Mouse (Mus musculus): ENCODE results near the gene Zfp69. TPM values are rescaled to one million over a fixed set of nuclear protein-coding genes. Genes with fewer than 3 reads are reported as not detected.
A peak's percentile ranks its signal among the peaks of the same experiment; 100 is the strongest.

Zfp69 gene
- polyA plus RNA-seq, 1 experiment, result 3.2 TPM

- DNase-seq, result no peak
- H3K36me3 ChIP-seq (ENCODE audit: control insufficient read depth, insufficient read depth, low read length), result no peaks in the 10 kb centered on the region
- TF ChIP-seq POLR2A (IDR thresholded peaks at IDR 0.05; ENCODE audit: control insufficient read depth, extremely low read depth, insufficient read depth, low read length, poor library complexity) (no peak), CTCF (IDR thresholded peaks at IDR 0.05; ENCODE audit: borderline replicate concordance, control insufficient read depth, extremely low read depth, insufficient read depth, low read length, poor library complexity) (no peak)
- no peak overlapping the region for H3K4me3 ChIP-seq (ENCODE audit: control insufficient read depth, insufficient read depth, low read length)
- no peaks in the 10 kb centered on the region for H3K27me3 ChIP-seq (ENCODE audit: control insufficient read depth, insufficient read depth, low read length)
- no peak overlapping the region for H3K27ac ChIP-seq (ENCODE audit: control insufficient read depth, insufficient read depth, low read length)
- peaks cover 10% of the 10 kb centered on the region for H3K4me1 ChIP-seq (replicated peaks; ENCODE audit: control insufficient read depth, insufficient read depth, low read length)
- WGBS, result 97% methylated on average over 1 of the region's 1 CpGs
Measured at GRCm38 (mm10) chr4:120955586-120955985, 4.1 kb upstream of the Zfp69 start.

- TF ChIP-seq CTCF (IDR thresholded peaks at IDR 0.05; ENCODE audit: borderline replicate concordance, control insufficient read depth, extremely low read depth, insufficient read depth, low read length, poor library complexity) (no peak), POLR2A (IDR thresholded peaks at IDR 0.05; ENCODE audit: control insufficient read depth, extremely low read depth, insufficient read depth, low read length, poor library complexity) (no peak)
- WGBS, result 97% methylated on average over 1 of the region's 1 CpGs
- Histone ChIP-seq H3K36me3 (ENCODE audit: control insufficient read depth, insufficient read depth, low read length) (no peaks in the 10 kb centered on the region), H3K27ac (ENCODE audit: control insufficient read depth, insufficient read depth, low read length) (no peak overlapping the region), H3K27me3 (ENCODE audit: control insufficient read depth, insufficient read depth, low read length) (no peaks in the 10 kb centered on the region), H3K4me1 (replicated peaks; ENCODE audit: control insufficient read depth, insufficient read depth, low read length) (peaks cover 15% of the 10 kb centered on the region), H3K4me3 (ENCODE audit: control insufficient read depth, insufficient read depth, low read length) (no peak overlapping the region)
- no peak for DNase-seq
Measured at GRCm38 (mm10) chr4:120953667-120954066, 2.2 kb upstream of the Zfp69 start.

DNA sequence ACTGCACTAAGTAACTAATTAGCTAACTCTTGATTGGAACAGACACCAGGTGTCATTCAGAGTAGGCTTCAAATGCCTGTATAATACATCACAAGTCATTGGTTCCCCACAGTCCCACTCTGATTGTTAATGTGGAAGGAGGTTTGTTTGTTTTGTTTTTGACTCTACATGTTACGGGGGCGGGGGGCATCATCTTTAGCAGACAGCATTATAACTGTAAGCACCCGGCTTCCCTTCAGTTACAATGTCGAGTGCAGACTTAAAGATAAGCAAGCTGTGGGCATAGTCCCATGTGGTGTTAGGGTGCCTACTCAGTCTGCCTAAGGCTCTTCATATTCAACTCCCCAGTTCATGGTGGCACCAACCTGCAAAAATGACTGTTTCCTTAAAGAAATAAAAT, 1.5 kb upstream of the Zfp69 start:
- WGBS, result 59% methylated on average over 4 of the region's 4 CpGs
- H3K4me3 ChIP-seq (ENCODE audit: control insufficient read depth, insufficient read depth, low read length), result no peak overlapping the region
- TF ChIP-seq POLR2A (IDR thresholded peaks at IDR 0.05; ENCODE audit: control insufficient read depth, extremely low read depth, insufficient read depth, low read length, poor library complexity) (no peak), CTCF (IDR thresholded peaks at IDR 0.05; ENCODE audit: borderline replicate concordance, control insufficient read depth, extremely low read depth, insufficient read depth, low read length, poor library complexity) (no peak)
- H3K36me3 ChIP-seq (ENCODE audit: control insufficient read depth, insufficient read depth, low read length), result no peaks in the 10 kb centered on the region
- no peak for DNase-seq
- no peak overlapping the region for H3K27ac ChIP-seq (ENCODE audit: control insufficient read depth, insufficient read depth, low read length)
- H3K27me3 ChIP-seq (ENCODE audit: control insufficient read depth, insufficient read depth, low read length), result no peaks in the 10 kb centered on the region
- H3K4me1 ChIP-seq (replicated peaks; ENCODE audit: control insufficient read depth, insufficient read depth, low read length), result peaks cover 15% of the 10 kb centered on the region

- Histone ChIP-seq H3K4me3 (ENCODE audit: control insufficient read depth, insufficient read depth, low read length) (no peak overlapping the region), H3K36me3 (ENCODE audit: control insufficient read depth, insufficient read depth, low read length) (no peaks in the 10 kb centered on the region), H3K4me1 (replicated peaks; ENCODE audit: control insufficient read depth, insufficient read depth, low read length) (peaks cover 15% of the 10 kb centered on the region), H3K27me3 (ENCODE audit: control insufficient read depth, insufficient read depth, low read length) (no peaks in the 10 kb centered on the region), H3K27ac (ENCODE audit: control insufficient read depth, insufficient read depth, low read length) (no peak overlapping the region)
- DNase-seq, result no peak
- WGBS, result 18% methylated on average over 6 of the region's 6 CpGs
- TF ChIP-seq CTCF (IDR thresholded peaks at IDR 0.05; ENCODE audit: borderline replicate concordance, control insufficient read depth, extremely low read depth, insufficient read depth, low read length, poor library complexity), result no peak
- no peak for TF ChIP-seq POLR2A (IDR thresholded peaks at IDR 0.05; ENCODE audit: control insufficient read depth, extremely low read depth, insufficient read depth, low read length, poor library complexity)
Measured at GRCm38 (mm10) chr4:120952163-120952562, 664 bp upstream of the Zfp69 start.

DNA sequence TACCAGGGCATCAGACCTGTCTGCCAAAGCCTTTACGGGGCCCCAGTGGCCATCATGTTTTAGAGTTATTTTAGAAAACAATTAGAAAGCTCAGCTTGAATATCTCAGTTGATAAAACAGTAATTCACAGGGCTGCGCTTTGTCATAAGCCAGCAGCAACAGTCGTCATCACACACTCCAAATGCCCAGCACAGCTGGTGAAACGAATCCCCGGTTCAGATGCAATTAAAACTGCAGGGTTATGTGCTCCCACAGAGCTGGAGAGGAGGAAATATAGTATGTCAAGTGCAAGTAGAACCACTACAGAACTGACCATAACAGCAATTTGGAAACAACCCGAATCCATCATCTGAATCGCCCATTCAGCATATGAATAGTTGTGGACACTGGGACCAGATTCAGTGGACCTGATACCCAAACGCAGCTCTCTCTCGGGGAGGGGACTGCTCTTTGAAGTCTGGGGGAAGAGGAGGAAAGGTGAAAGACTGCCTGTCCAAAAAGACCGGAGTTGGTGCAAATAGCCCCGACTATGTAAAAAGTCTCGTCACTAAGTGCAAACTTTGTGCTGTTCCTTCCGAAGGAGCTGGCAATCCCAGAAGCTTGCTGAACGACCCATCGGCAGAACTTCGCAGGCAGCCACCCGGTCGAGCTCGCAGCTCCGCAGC, 604 bp downstream of the Zfp69 start:
- no peak for DNase-seq
- 6% methylated on average over 20 of the region's 20 CpGs for WGBS
- H3K4me3 ChIP-seq (ENCODE audit: control insufficient read depth, insufficient read depth, low read length), result peak overlapping the region; percentile 58
- no peaks in the 10 kb centered on the region for H3K36me3 ChIP-seq (ENCODE audit: control insufficient read depth, insufficient read depth, low read length)
- TF ChIP-seq POLR2A (IDR thresholded peaks at IDR 0.05; ENCODE audit: control insufficient read depth, extremely low read depth, insufficient read depth, low read length, poor library complexity) (no peak), CTCF (IDR thresholded peaks at IDR 0.05; ENCODE audit: borderline replicate concordance, control insufficient read depth, extremely low read depth, insufficient read depth, low read length, poor library complexity) (no peak)
- peaks cover 15% of the 10 kb centered on the region for H3K4me1 ChIP-seq (replicated peaks; ENCODE audit: control insufficient read depth, insufficient read depth, low read length)
- H3K27ac ChIP-seq (ENCODE audit: control insufficient read depth, insufficient read depth, low read length), result no peak overlapping the region
- H3K27me3 ChIP-seq (ENCODE audit: control insufficient read depth, insufficient read depth, low read length), result no peaks in the 10 kb centered on the region

GRCm38 (mm10) chr4:120948938-120949337, 2.6 kb downstream of the Zfp69 start:
- 52% methylated on average over 3 of the region's 3 CpGs for WGBS
- Histone ChIP-seq H3K27me3 (ENCODE audit: control insufficient read depth, insufficient read depth, low read length) (no peaks in the 10 kb centered on the region), H3K4me1 (replicated peaks; ENCODE audit: control insufficient read depth, insufficient read depth, low read length) (peaks cover 15% of the 10 kb centered on the region), H3K4me3 (ENCODE audit: control insufficient read depth, insufficient read depth, low read length) (no peak overlapping the region), H3K36me3 (ENCODE audit: control insufficient read depth, insufficient read depth, low read length) (no peaks in the 10 kb centered on the region), H3K27ac (ENCODE audit: control insufficient read depth, insufficient read depth, low read length) (no peak overlapping the region)
- peak; percentile 29 for DNase-seq
- no peak for TF ChIP-seq POLR2A (IDR thresholded peaks at IDR 0.05; ENCODE audit: control insufficient read depth, extremely low read depth, insufficient read depth, low read length, poor library complexity)
- TF ChIP-seq CTCF (IDR thresholded peaks at IDR 0.05; ENCODE audit: borderline replicate concordance, control insufficient read depth, extremely low read depth, insufficient read depth, low read length, poor library complexity), result no peak

DNA sequence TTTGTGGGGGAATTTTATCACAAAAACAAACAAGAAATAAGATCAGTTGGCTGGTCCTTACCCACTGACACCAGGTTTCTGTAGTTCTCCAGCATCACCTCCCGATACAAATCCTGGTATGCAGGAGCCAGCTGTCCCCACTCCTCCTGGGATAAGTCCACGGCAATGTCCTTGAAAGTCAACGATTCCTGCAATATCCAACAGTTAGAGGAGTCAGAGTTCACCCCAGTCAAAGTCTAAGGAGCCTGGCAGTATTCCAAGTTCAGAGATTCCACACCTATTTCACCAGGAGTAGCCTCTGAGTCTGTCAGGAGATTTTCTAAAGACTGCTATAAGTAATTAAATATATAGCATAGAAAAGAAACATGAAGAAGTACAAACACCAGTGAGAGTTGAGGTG, 16.5 kb downstream of the Zfp69 start:
- H3K4me3 ChIP-seq (ENCODE audit: control insufficient read depth, insufficient read depth, low read length), result no peak overlapping the region
- H3K4me1 ChIP-seq (replicated peaks; ENCODE audit: control insufficient read depth, insufficient read depth, low read length), result no peaks in the 10 kb centered on the region
- H3K27me3 ChIP-seq (ENCODE audit: control insufficient read depth, insufficient read depth, low read length), result no peaks in the 10 kb centered on the region
- H3K27ac ChIP-seq (ENCODE audit: control insufficient read depth, insufficient read depth, low read length), result no peak overlapping the region
- no peak for TF ChIP-seq CTCF (IDR thresholded peaks at IDR 0.05; ENCODE audit: borderline replicate concordance, control insufficient read depth, extremely low read depth, insufficient read depth, low read length, poor library complexity)
- no peak for TF ChIP-seq POLR2A (IDR thresholded peaks at IDR 0.05; ENCODE audit: control insufficient read depth, extremely low read depth, insufficient read depth, low read length, poor library complexity)
- DNase-seq, result no peak
- no peaks in the 10 kb centered on the region for H3K36me3 ChIP-seq (ENCODE audit: control insufficient read depth, insufficient read depth, low read length)
- WGBS, result 96% methylated on average over 3 of the region's 3 CpGs
